In the genomic region with DNA sequence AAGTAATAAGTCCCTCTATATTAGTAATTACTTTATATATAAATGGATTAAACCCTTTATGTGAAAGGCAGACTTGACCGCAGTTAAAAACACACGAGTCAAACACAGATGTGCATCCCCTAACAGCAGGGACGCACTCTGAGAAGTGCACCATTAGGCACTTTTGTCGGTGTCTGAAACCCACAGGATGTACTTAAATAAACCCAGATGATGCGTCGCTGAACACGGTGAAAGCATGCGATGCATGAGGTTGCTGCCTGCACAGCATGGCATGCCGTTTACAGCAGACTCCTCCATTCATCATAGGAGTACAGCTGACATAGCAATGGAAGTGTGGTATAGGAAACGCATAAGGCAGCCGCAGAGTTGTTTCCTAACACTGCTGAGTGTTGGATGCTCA, we compare ENCODE assay signal across 18 mouse cellular contexts.
"Had no signal": no experiment of that assay in that cellular context is flagged by ENCODE, and none has a peak within 500 bp of the region (broad histone marks: within the 10 kb centered on the region; RNA-seq: fewer than 3 reads in every experiment).

No protein-coding gene starts in this region.

- ATAC-seq: lung, postnatal 0 days had no signal

- DNase-seq: kidney, adult 8-10 months; kidney, postnatal 36 days; lung, adult 2 months; lung, postnatal 36 days; retina, postnatal 1 day; right cerebral cortex, postnatal 4 days; spleen, adult 18-20 months; thymus, adult 2 months; thymus, postnatal 25 days had no signal

- H3K4me2 ChIP-seq: liver, embryonic 11.5 days; liver, embryonic 15.5 days; midbrain, embryonic 12.5 days; neural tube, embryonic 12.5 days; stomach, embryonic 15.5 days had no signal

- H3K27me3 ChIP-seq: midbrain, embryonic 12.5 days; neural tube, embryonic 12.5 days; stomach, embryonic 15.5 days had no signal

- H3K36me3 ChIP-seq: liver, embryonic 15.5 days; midbrain, embryonic 12.5 days; neural tube, embryonic 12.5 days; stomach, embryonic 15.5 days had no signal

- H3K9ac ChIP-seq: liver, embryonic 15.5 days; midbrain, embryonic 12.5 days; neural tube, embryonic 12.5 days; stomach, embryonic 15.5 days had no signal

- H3K4me1 ChIP-seq: liver, embryonic 15.5 days; midbrain, embryonic 12.5 days; neural tube, embryonic 12.5 days; stomach, embryonic 15.5 days had no signal

- H3K9me3 ChIP-seq: liver, embryonic 15.5 days; midbrain, embryonic 12.5 days; neural tube, embryonic 12.5 days; stomach, embryonic 15.5 days had no signal

- H3K4me3 ChIP-seq: layer of hippocampus, adult 2 months; liver, embryonic 15.5 days; midbrain, embryonic 12.5 days; myocyte; neural tube, embryonic 12.5 days; stomach, embryonic 15.5 days had no signal

- H3K27ac ChIP-seq: kidney, postnatal 0 days; layer of hippocampus, adult 2 months; liver, embryonic 15.5 days; midbrain, embryonic 12.5 days; neural tube, embryonic 12.5 days; stomach, embryonic 15.5 days had no signal
